Mouse (Mus musculus) ovary, adult 18-20 months (tissue): ENCODE results near the gene Pgrmc1.
A peak's percentile ranks its signal among the peaks of the same experiment; 100 is the strongest.
"Not testable (repeated sequence)": the region's sequence is repeated elsewhere in the genome, so short reads cannot be mapped to it uniquely, and the experiment has no call there.

Source experiments
- DNase-seq: peaks from one replicate; pipeline ENCODE4 v3.0.0; 2022; ENCODE audit warnings: low spot score, mixed read lengths

Pgrmc1 gene

DNA sequence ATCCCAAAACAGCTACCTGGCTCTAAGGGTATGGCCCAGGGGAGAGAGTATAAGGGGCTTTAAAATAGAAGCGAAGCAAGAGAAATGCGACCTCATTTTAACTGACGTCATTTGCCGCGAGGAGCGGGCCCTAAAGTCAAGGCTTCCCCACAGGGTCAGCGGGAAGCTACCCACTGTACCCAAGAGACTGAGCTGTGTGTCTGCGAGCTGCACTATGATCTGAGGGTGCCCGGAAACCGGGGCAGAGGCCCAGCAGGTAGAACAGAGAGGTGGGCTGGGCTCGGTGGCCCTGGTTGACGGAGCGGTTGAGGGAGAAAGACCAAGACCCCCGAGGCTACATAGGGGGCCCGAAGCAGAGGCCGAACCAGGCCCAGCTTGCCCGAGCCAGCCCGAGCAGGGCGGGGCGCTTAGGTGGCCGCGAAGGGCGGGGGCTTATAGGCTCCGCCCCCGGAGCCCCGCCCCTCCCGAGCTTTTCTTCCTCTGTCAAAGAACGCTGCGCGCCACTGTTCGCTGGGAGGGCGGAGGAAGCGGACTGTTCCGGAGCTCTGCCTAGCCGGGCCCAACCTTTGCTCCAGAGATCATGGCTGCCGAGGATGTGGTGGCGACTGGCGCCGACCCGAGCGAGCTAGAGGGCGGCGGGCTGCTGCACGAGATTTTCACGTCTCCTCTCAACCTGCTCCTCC is at the start of gene Pgrmc1:
TSS of gene Pgrmc1 (plus strand) at position 500 of the 683 bp plus-strand sequence.
- DNase-seq, result peak; percentile 75

DNA sequence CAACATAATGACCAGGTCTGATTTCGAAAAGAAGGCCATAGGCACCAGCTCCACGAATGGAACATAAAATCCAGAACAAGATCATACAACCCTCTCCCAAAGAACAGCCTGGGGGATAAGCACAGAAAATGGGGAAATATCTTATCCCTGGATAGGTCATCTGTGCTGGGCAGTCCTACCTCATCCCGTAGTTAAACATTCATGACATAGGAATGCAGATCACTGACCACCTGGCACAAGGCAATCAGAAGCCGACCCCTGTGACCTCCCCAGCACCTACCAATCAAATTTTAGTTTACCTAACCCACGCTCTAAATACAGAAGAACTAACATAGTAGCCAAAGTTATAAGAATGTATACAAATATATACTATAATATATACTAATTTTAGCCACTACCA is 49.2 kb upstream of the Pgrmc1 start:
- DNase-seq, result no peak

- peak; percentile 58 for DNase-seq
Observed at GRCm38 (mm10) chrX:36550906-36551305, 47.1 kb upstream of the Pgrmc1 start.

DNA sequence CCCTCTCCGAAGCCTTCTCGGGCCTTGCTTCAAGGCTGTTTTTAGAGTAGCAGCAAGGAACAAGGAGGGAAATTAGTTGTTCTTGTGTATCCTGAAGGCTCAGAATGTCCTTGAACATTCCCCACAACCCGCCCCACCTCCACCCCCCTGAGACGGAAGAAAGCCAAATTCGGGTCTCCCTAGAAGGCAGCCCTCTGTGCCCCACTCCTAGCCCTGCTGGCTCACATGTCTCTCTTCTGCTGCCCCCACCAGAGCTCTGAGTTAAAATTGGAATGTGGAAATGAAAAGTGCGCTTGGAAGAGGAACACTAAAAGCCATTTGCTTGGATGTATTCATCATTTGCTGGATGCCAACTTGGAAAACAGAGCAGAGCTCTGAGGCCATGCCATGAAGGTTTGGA is 46.7 kb upstream of the Pgrmc1 start:
- DNase-seq, result peak; percentile 7

DNA sequence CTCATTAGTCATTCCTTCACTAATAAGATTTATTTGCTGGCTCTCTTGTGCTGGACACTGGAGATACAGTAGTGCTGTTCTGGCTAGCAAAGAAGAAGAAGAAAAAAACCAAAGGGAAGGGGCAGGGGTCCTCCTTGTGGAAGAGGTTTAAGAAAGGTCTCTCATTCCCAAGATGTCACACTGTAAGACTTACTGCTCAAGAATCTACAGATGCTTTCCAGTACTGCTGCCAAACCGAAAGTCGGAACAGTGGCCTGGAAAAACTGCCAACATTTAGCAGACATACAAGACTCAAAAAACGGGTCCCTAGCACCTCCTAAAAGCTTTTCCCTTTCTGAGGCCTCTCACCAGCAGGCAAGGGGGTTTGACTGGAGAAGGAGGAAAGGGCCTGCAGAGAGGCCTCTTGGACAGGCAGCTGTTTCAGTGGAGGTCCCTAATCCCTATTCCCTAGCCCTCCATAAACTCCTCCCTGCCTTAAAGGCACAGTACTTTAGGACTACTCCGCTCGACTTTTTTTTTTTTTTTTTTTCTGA is 45.9 kb upstream of the Pgrmc1 start:
- DNase-seq, result peak; percentile 63

DNA sequence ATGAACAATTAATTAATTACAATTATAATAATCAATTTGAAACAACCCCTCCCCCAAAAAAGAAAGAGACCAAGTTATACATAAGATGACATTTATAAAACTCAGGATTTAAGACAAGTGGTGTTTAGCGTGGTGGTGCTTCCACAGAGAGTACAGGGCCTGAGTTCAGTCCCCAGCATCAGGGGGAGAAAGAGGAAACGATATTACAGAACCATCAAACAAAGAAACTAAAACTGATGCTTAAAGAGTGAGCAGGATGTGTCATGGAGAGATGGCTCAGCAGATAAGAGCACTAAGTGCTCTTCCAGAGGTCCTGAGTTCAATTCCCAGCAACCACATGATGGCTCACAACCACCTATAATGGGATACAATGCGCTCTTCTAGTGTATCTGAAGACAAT is 45.3 kb upstream of the Pgrmc1 start:
- DNase-seq, result no peak

- peak; percentile 60 for DNase-seq
Observed at GRCm38 (mm10) chrX:36555196-36555595, 42.8 kb upstream of the Pgrmc1 start.

GRCm38 (mm10) chrX:36560170-36560569 is 37.8 kb upstream of the Pgrmc1 start:
- DNase-seq, result no peak

DNA sequence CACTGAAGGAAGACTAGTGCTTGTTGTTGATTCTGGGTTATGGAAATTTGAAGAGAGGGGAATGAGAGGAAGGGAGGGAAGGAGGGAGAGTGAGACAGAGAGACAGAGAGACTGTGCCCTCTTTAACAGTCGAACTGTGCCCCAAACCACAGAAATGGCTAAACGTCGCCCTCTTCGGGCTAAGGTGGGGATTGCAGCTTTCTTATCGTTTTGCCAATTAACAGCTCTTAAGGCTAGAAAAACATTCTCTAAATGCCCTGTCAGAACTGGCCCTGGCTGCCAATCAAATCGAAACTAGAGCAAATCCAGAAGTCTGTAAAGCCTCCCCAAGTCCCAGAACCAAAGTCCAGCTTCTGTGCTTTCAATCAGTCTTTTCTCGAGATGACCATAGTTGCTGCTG is 36.4 kb upstream of the Pgrmc1 start:
- DNase-seq, result peak; percentile 38

- DNase-seq, result no peak
Observed at GRCm38 (mm10) chrX:36562079-36562478, 35.9 kb upstream of the Pgrmc1 start.

DNA sequence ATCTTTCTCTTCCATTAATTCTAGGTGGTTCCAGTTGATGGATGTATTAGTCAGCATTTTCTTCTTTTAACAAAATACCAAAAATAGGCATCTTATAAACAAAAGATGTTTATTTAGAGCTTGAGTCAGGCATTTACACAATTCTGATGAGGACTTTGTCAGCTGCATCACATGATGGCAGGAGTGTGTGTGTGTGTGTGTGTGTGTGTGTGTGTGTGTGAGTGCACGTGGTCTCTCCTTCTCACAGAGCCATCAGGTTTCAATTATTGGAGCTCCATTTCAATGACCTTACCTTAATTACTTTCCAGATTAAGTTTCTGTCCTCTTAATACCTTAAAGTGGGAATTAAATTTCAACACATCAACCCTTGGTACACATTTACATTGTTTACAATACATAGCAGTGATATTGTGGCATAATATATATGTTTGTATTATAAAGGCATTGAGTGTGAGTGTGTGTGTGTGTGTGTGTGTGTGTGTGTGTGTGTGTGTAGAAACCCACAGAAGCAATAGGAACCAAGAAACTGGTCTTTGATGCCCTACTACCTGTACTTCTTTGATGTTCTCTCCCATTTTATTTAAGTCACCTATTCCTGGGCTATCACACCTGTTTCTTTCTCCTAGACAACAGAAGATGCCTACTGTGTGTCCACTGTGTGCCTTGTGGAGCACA is 11.2 kb upstream of the Pgrmc1 start:
- DNase-seq, result no peak

DNA sequence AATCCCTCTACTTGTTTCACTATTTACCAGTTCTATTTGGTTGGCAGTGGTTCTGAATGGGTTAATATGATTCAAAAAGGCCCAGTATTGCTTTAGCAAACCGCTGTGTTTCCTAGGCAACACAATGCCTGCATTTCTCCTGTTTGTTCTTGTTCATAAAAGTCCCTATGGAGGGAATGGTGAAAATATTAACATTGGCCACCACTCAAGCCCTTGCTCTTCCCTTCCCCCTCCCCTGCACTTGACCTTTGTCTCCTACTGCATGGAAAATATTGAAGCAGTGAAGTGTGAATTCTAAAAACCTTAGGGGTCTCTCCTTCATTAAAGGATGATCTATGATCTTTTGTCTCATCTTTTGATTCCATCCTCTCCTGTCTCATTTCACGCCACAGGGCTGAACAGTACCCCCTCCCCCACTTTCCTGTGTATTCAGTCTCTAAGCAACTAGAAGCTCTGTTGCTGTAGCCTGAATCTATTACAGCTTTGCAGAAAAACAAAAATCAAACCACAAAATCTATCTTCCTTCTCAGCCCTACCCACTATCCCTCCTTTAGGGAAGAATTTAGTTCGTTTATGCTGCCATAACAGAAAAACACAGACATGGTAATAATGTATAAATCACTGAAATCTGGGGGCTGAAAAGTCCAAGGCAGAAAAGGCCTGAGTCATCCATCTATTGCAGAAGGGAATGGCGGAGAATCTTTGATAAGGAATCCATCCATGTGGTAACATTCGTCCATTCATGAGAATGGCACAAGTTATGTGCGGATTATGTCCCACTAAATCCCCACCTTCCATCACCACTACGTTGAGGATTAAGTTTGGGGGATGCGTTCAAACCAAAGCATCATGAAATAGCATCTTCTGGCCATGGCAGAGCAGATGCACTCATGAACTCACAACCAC is 10.4 kb upstream of the Pgrmc1 start:
- no peak for DNase-seq

DNA sequence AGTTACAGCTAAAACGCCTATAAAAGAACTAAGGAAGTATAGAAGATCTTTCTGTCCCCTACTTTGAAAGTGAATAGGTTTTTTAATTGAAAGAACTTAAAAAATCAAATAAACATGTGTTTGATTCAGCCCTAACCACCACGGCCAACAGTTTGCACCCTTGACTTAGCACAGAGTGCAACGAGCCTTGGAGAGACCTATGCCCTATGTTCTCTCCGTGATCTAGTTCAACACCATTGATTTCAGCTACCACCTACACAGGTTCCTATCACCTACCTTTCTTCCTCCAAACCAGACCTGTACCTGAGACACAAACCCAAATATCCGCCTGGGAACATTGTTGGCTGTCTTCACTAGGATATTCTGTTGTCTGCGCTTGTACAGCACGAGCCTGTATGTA is 7.7 kb upstream of the Pgrmc1 start:
- DNase-seq, result no peak

DNA sequence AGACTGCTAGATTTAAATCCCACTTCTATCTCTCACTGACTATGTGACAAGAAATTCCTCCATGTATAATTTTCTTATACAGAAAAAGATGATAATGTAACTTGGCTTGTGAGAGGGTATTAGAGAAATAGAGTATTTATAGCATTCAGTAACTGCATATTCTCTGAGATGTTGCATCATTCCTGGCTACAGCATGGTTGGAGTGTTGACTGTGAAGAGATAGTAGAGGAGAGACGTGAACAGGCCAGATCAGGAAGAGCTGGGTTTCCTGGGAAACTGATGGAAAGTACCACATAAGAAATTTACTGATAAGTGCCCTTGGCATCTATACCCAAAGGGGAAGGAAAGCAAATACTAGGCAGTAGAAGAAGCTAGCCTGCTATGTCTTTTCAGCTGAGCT is 6.9 kb upstream of the Pgrmc1 start:
- DNase-seq, result no peak

GRCm38 (mm10) chrX:36591539-36591938 is 6.5 kb upstream of the Pgrmc1 start:
- DNase-seq, result no peak

DNA sequence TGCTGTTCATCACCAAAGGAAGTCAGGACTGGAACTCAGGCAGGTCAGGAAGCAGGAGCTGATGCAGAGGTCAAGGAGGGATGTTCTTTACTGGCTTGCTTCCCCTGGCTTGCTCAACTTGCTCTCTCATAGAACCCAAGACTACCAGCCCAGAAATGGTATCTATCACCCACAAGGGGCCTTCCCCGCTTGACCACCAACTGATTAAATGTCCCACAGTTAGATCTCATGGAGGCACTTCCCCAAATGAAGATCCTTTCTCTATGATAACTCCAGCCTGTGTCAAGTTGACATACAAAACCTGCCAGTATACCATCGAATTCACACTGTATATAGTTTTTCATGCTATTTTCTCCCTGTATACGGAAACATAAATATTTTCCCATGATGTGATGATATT is 2.8 kb upstream of the Pgrmc1 start:
- no peak for DNase-seq

DNA sequence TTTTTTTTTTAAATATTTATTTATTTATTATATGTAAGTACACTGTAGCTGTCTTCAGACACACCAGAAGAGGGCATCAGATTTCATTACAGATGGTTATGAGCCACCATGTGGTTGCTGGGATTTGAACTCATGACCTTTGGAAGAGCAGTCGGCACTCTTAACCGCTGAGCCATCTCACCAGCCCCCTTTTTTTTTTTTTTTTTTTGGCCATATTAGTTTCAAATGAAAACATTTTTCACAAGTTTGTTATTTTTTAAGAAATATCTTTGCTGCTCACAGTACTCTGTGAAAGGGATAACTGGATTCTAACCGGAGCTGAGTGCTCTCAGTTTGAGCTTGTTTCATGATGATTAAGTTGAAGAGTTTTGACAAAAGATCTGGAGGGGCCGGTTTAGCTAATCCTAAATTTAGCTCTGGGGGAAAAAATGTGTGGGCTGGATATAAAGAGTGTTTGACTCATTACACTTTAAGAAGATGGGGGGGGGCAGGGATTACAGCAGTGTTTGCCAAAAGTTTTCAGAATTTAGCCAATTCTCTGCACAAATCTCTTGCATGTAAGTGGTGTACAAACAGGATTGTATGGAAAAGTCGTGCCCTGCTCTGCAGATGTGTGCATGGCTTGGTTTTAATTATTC is 1.4 kb upstream of the Pgrmc1 start:
- not testable (repeated sequence) for DNase-seq

DNA sequence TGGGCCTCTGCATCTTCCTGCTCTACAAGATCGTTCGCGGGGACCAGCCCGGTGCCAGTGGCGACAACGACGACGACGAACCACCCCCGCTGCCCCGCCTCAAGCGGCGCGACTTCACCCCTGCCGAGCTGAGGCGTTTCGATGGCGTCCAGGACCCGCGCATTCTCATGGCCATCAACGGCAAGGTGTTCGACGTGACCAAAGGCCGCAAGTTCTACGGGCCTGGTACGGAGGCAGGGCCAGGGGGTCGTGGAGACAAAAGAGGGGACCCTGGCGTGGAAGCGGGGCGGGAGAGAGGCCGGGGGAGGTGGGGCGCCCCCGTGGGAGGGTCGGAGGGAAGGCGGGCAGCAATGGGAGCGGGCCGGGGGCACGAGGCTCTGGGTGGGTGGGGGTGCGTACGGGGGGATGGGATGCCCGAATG is 394 bp downstream of the Pgrmc1 start:
- no peak for DNase-seq

DNA sequence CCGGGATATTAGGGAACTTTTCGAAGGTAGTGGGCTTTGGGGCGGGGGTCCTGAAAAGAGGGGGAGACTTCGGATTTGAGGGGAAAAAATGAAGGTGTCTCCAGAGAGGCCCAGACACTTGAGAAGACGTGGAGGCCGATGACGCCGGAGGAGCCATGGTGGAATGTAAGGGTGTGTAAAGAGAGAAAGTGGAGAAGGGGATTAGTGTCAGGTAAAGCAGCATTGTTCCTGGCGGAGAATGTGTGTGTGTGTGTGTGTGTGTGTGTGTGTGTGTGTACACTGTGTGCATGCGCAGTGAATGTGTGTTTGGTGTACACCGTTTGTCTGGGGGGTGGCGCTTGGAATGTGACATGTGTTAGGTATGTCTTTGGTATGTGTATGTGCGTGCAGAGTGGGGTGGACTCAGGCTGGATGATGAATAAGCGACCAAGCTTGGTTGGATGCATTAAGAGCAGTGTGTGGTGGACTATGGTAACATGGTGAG is 897 bp downstream of the Pgrmc1 start:
- DNase-seq, result no peak

- no peak for DNase-seq
Observed at GRCm38 (mm10) chrX:36599656-36600055, 1.6 kb downstream of the Pgrmc1 start.

GRCm38 (mm10) chrX:36600066-36600465 is 2.1 kb downstream of the Pgrmc1 start:
- DNase-seq, result peak; percentile 26

DNA sequence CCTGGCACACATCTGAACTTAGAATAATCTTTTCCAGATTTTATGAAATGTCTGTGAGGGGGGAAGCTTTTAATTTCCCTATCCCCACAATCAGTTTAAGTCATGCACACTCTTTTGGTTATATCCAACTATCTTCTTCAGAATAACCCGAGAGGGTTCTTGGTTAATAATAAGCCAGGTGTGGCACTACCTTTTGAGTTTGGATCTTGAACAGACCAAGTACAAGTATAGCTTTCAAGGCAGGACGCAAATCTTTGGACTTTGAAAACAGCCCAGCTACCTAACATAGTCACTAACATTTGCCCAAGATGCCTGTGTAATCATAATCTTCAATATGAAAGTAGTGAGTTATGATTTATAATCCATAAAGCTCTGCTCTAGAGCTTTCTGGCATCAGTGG is 4.9 kb downstream of the Pgrmc1 start:
- no peak for DNase-seq
